Mouse (Mus musculus): ENCODE data around the gene B4galt1.

The B4galt1 gene

DNA sequence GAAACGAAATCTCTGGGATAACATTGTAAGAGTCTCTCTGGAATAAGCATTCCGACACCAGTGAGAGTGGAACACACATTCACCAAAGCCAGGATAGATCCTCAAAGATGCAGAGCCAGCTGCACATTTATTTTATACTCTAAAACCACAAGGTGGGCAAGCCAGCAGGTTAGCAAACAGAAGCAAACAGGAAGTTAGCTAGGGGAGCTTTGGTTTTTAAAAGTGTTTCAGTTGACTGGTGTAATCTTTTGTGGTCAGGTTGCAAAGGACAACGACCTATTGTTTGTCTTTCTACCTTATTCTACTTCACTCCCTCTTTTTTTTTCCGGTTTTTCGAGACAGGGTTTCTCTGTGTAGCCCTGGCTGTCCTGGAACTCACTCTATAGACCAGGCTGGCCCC is 93.9 kb downstream of the B4galt1 start:
- no peak for DNase-seq

- DNase-seq, result peak; percentile 97
Measured at GRCm38 (mm10) chr4:40757780-40758420, 95.9 kb downstream of the B4galt1 start, which contains the start of gene Smu1. TSS of gene Smu1 (minus strand) at chr4:40757923.

GRCm38 (mm10) chr4:40757157-40757779 is 96.5 kb downstream of the B4galt1 start:
- DNase-seq, result peak; percentile 39
